Mouse (Mus musculus) embryonic stem cell, embryonic (primary cell): ENCODE results near the gene Tas2r108.

Source experiments
- CTCF ChIA-PET, 4 experiments: fragments of 300-600 bp in 2 of 4; fragments of 350-600 bp in 2 of 4; sonication (Branson Sonifier 250); formaldehyde crosslinking; loops; one replicate each; lab custom pipeline; 2022; ENCODE audit warnings: inconsistent platforms in 2 of 4; lab: Charles Lee
- POLR2A ChIA-PET, 4 experiments: fragments of 300-600 bp in 2 of 4; fragments of 350-600 bp in 2 of 4; sonication (Branson Sonifier 250); formaldehyde crosslinking; loops; one replicate each; lab custom pipeline; 2022; ENCODE audit warnings: antibody characterized with exemption in 4 of 4, inconsistent platforms in 1 of 4; lab: Charles Lee

The Tas2r108 gene

DNA sequence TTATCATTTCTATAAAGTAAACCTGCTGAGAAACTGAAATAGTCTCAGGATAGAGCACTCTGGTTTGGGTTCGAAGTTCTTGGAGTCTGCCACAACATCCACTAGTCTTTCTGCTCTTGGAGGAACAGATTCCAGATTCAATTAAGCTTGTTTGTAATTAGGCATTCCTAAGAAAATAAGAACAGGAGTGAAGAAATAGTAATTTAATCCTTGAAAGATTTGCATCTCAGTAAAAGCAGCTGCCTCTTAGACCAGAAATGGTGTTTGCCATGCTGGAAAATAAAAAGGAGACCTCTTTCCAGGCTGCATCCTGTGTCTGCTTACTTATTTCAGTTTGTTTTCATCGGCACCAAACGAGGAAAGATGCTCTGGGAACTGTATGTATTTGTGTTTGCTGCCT is at the start of gene Tas2r108:
Gene Tas2r108, plus strand, starts transcription at position 301 of the 400 bp plus-strand sequence.
- ChIA-PET POLR2A (no interaction called here), CTCF (no interaction called here)

DNA sequence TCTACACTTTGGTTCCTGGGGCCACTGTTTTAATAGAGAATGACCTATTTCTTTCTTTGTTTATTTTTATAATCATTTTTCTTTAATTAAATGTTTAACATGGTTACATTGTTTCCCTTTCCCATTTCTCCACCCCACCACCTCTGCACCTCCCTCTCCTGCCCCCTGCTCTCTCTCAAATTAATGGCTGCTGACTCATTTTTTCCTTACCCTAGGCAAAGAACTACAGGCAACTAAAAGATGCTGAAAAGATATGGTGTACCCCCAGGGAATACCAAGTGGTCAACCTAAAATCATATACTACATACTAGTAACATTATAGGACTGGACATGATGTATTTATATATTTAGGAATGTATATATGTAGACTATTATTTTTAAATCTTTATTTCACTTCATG is 44.7 kb upstream of the Tas2r108 start:
- CTCF ChIA-PET: no interaction called here
- POLR2A ChIA-PET: interaction anchor here in 1 of 4 experiments (1.1 to 1.8 kb wide), 2 partner anchors 13 to 24 kb away, joined by 3 to 4 read pairs; partner anchors contain the start of gene E330009J07Rik

DNA sequence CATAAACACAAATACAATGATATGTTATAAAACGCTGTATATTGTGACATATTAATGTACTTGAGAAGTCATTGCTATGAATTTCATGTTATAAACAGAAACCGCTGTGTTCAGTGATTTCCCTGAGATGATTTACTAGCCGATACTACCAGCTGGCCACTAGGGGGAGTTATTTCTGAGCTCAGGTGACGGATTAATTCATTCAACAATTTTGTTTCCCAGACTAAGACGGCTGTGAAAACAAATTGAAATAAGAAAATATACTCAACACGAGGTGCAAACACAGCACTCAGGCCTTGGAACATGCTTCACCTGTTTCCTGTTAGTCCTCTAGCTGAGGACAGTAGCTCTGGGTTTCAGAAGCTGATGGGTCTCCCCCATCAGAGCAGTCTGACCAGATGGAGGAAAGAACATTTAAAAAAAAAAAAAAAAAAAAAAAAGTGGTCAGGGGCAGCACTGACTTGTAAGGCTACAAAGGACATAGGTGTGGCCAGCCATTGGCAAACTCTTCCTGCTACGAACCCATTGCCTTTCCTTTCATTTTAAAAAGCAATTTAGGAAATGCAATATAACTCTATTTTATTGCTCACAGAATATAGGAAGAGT is 38.8 kb upstream of the Tas2r108 start:
- CTCF ChIA-PET: interaction anchor here (0.5 to 2.2 kb wide), 32 partner anchors 8 to 1955 kb away, joined by 3 to 15 read pairs (median 4); partner anchors contain the start of genes E330009J07Rik (in 1 of the 4), Ssbp1 (in 1 of the 4) and Wee2 (in 1 of the 4)
- POLR2A ChIA-PET: interaction anchor here in 3 of 4 experiments (0.7 to 2.6 kb wide), 6 partner anchors 19 to 1959 kb away, joined by 3 to 7 read pairs (median 4); partner anchors contain the start of gene E330009J07Rik (in 1 of the 3)

DNA sequence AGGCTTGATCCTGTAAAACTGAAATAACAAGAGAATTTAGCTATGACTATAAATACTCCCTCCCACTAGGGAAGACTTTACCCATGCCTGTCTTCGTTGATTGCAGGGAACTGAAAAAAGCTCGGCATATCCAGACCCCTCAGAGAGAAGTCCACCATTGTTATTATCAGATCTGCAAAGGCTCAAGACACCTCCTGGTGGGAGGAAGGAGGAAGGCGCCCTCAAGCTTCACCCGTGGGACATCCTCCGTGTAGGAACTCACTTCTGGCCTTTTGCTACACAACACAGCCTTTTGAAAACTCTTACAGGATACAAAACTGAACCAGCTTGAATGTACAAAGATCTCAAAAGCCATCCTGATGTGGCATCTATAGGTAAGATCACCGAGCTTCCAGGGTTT is 27.6 kb upstream of the Tas2r108 start:
- ChIA-PET CTCF (interaction anchor here (0.6 to 3.5 kb wide), 10 partner anchors 11 to 229 kb away, joined by 3 to 15 read pairs (median 4); no protein-coding TSS in a partner anchor), POLR2A (interaction anchor here in 1 of 4 experiments (1.0 to 2.9 kb wide), 2 partner anchors 10 to 12 kb away, joined by 4 to 10 read pairs; no protein-coding TSS in a partner anchor)

DNA sequence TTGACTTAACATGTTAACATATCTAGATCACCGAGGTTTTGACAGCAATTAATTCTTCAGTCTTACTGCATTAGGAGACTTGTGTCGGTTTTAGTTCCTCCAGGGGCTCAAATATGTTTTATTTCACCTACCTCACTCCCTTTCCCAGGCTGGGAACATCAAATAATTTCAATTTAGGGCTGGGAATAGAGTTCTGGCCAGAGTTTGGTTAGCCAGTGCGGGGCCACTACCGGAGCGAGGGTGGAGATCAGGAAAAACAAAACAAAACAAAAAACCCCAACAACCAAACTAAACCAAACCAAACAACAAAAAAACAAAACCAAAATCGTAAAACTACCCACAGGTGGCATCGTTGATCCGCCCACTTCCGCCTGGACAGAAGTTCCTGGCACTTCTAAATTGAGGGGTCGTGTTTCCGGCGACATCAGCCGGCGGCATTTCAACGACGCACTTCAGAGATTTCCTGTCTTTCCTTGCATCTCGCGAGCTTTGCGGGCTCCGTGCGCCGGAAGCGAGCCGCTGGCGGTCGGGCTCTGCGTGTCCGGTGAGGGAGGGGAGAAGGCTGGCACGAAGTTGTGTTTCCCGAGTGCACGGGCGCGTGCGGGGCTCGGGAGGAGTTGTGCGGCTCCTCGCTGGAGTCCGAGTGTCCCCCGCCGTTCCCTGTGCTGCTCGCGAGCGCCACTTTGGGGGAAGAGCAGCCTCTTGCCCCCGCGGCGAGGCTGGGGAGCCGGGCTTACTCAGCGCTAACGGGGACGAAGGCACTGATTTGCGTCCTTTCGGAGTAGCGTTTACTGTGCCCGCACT is 22.2 kb upstream of the Tas2r108 start, which contains the start of gene Ssbp1:
Gene Ssbp1, plus strand, starts transcription at position 437 of the 804 bp plus-strand sequence.
- POLR2A ChIA-PET: interaction anchor here (0.5 to 2.1 kb wide), 12 partner anchors 12 to 598 kb away, joined by 3 to 10 read pairs (median 4); partner anchors contain the start of genes Agk (in 2 of the 4) and Tmem178b (in 1 of the 4)
- CTCF ChIA-PET: interaction anchor here in 2 of 4 experiments (0.9 to 1.0 kb wide), 3 partner anchors 17 to 235 kb away, joined by 3 to 5 read pairs (median 4); no protein-coding TSS in a partner anchor

DNA sequence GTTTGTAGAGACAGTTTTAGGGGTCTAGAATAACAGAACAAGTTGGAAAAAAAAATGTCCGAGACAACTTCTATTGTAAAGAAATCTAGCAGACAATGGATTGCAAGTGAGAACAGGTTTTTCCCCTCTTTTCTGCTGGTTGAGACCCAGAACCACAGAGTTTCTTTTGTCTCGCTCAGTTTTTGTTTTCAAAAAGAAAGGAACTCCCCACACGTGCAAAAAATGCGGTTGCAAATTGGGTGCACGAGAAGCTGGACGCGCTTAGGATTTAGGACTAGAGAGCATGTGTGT is 21.7 kb upstream of the Tas2r108 start:
- ChIA-PET POLR2A (interaction anchor here (0.5 to 2.7 kb wide), 14 partner anchors 11 to 599 kb away, joined by 3 to 42 read pairs (median 4); partner anchors contain the start of genes Agk (in 2 of the 4), E330009J07Rik (in 2 of the 4) and Tmem178b (in 1 of the 4)), CTCF (interaction anchor here in 2 of 4 experiments (0.9 to 1.0 kb wide), 3 partner anchors 17 to 235 kb away, joined by 3 to 5 read pairs (median 4); no protein-coding TSS in a partner anchor)

DNA sequence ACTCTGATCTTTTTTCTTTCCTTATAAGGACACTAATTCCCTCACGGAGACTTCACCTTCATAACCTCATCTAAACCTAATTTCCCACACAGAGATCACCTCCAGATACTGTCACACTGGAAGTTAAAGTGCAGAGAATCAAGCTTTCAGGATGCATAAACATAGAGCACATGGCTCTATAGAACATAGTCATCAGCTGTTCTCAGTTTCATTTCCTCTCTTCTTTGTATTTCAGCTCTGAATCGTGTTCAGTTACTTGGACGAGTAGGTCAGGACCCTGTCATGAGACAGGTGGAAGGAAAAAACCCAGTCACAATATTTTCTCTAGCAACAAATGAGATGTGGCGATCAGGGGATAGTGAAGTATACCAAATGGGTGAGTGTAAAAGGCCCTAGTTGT is 17.2 kb upstream of the Tas2r108 start:
- ChIA-PET CTCF (no interaction called here), POLR2A (interaction anchor here in 1 of 4 experiments (1.0 to 3.3 kb wide), 3 partner anchors 10 to 32 kb away, joined by 3 to 24 read pairs (median 7); no protein-coding TSS in a partner anchor)

DNA sequence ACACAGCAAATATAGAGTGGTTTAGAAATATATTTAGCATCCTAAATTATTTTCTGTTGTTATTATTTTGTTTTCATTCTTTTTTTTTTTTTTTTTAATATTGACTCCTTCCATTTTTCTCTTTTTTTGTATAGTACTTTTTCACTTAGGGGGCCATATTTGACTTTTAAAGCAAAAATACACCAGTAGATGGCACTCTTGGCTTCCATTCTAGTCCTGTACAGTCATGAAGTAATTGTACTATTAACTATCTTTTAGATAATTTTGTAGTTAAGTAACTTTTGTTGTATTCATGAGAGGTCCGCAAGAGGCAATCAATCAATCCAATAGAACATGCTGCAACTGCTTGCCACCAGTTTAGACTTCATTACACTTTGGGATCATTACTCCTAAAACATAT is 13.6 kb upstream of the Tas2r108 start:
- POLR2A ChIA-PET: no interaction called here

DNA sequence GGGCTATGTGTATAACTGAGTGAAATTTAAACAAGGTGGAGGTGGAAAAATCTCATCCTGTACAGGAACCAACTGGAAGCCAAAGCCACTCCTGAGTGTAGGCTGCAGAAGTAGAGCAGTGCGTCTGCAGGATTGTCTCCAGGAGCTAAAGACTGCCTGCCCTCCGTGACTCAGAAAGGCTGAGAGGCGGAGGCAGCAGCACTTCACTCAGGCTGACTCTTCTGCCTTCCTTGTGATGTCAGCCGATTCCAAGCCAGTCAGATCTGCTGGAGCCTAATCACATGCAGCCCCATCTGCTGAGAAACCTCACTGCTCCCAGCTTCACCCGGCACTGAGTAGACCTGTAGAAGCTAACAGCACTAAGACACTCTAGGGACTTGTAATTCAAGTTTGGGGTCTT is 11.0 kb upstream of the Tas2r108 start:
- ChIA-PET CTCF (no interaction called here), POLR2A (interaction anchor here (0.7 to 6.6 kb wide), 7 partner anchors 9 to 157 kb away, joined by 3 to 42 read pairs (median 4); partner anchors contain the start of genes Tas2r137 (in 2 of the 4), Agk (in 1 of the 4) and Ssbp1 (in 1 of the 4))

More for the DNA sequence above, 13.6 kb upstream of the Tas2r108 start:
- CTCF ChIA-PET: no interaction called here

DNA sequence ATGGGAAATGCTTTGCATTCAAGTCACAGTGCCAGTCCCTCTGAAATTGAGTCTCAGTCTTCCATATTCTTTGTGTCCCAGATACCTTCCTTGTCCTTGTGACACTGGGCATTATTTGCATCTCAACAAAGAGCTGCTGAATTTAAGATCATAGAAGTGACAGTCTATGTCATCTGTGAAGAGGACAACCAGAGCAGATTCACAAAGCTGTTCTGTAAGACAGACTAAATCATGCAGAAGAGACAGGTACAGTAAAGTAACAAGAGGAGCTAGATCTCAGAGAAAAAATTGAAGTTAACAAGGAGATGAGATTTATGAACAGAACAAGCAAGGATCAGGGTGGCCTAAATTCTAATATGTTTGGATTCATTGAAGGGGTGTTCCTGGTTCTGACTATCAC is 2.4 kb upstream of the Tas2r108 start, which contains the start of gene Tas2r137:
Gene Tas2r137, plus strand, starts transcription at position 301 of the 400 bp plus-strand sequence.
- ChIA-PET POLR2A (interaction anchor here in 2 of 4 experiments (0.9 to 1.8 kb wide), 2 partner anchors 9 kb away, joined by 3 to 4 read pairs; no protein-coding TSS in a partner anchor), CTCF (no interaction called here)

DNA sequence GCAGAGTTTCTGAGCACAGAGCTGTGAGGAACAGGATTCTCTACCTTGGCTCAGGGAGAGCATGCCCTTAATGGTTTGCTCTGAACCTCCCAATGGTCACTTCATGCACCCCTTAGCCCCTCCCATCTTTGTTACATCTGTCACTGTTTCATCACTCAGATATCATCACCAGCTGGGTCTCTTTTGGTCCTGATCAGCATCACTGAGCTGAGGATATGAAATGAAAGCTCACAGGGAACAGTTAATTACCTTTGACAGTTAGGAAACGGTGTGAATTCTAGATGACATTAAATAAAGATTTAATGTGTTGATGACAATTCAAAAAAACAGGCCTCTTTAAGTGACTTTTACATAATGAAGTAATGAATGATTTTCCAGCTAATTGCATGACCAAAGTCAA is 26.1 kb downstream of the Tas2r108 start, which contains the start of gene Prss37:
Gene Prss37, minus strand, starts transcription at position 101 of the 400 bp plus-strand sequence.
- CTCF ChIA-PET: no interaction called here
- POLR2A ChIA-PET: no interaction called here
